Mouse (Mus musculus): ENCODE results near the gene Mast4. TPM values are rescaled to one million over a fixed set of nuclear protein-coding genes. Genes with fewer than 3 reads are reported as not detected.

Mast4 gene
- total and polyA plus RNA-seq, 3 experiments: 2.7 to 7.0 TPM; not detected in 1

DNA sequence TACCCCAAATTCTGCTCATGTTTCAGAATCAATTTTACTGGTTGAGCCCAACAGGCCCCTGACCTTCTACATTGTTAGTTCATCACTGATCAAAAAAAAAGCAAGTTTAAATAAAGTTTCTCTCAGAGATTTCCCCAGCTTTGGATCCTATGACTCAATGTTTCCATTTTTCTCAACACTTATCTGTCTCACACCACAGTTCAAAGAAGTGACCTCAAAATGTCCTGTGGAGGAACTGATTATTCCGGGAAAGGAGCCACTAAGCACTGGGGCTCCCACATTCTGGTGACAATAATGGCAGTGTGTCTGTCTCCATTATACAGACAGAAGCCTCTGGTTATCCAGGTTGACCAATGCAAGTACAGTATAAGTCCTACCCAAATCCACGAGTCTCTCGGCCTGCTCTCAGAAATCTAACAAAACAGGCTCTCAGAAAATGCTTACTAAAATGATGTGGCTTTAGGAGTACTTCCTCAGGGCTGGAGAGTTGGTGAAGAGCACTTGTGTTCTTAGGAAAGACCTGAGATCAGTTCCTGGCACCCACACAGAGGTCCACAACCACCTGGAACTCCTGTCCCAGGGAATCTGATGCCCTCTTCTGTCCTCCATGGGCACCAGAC is 319.1 kb downstream of the Mast4 start:
- Histone ChIP-seq H3K9me3 (replicated peaks; ENCODE audit: insufficient read depth, low read length) (no peaks in the 10 kb centered on the region), H3K36me3 (ENCODE audit: control insufficient read depth in 1 of 2, insufficient read depth in 2 of 2, low read length in 2 of 2) (no peaks in the 10 kb centered on the region), H3K4me1 (ENCODE audit: control insufficient read depth in 1 of 2, insufficient read depth in 2 of 2, low read length in 2 of 2) (no peaks in the 10 kb centered on the region), H3K27ac (ENCODE audit: control insufficient read depth, low read depth, low read length) (no peak overlapping the region), H3K9ac (ENCODE audit: control insufficient read depth, low read depth, low read length, poor library complexity, severe bottlenecking) (no peak overlapping the region), H3K4me3 (ENCODE audit: control insufficient read depth in 1 of 2, insufficient read depth in 1 of 2, low read depth in 2 of 2, low read length in 2 of 2) (no peak overlapping the region), H3K79me2 (ENCODE audit: control insufficient read depth, insufficient read depth, low read length, poor library complexity) (no peaks in the 10 kb centered on the region), H3K27me3 (ENCODE audit: control insufficient read depth in 1 of 2, insufficient read depth in 2 of 2, low read length in 2 of 2) (no peaks in the 10 kb centered on the region; a peak in 1 of 4 replicates)
- TF ChIP-seq POLR2A (IDR thresholded peaks at IDR 0.05; ENCODE audit: control insufficient read depth in 1 of 2, insufficient read depth in 1 of 2, low read depth in 1 of 2, low read length in 2 of 2, poor library complexity in 1 of 2) (no peak), MXI1 (IDR thresholded peaks at IDR 0.05; ENCODE audit: low read depth, low read length) (no peak), ZNF384 (IDR thresholded peaks at IDR 0.05; ENCODE audit: low read depth, low read length) (no peak), GATA1 (IDR thresholded peaks at IDR 0.05; ENCODE audit: low read depth, low read length) (no peak), MAFK (IDR thresholded peaks at IDR 0.05; ENCODE audit: borderline replicate concordance, low read depth, low read length) (no peak), ELF1 (IDR thresholded peaks at IDR 0.05; ENCODE audit: low read depth, low read length) (no peak), POLR2AphosphoS5 (IDR thresholded peaks at IDR 0.05; ENCODE audit: borderline replicate concordance, low read depth, low read length) (no peak), CHD1 (IDR thresholded peaks at IDR 0.05; ENCODE audit: low read depth, low read length) (no peak), MEF2A (IDR thresholded peaks at IDR 0.05; ENCODE audit: extremely low read depth, insufficient replicate concordance, low read depth, low read length, poor library complexity, severe bottlenecking) (no peak), RAD21 (IDR thresholded peaks at IDR 0.05; ENCODE audit: low read depth, low read length) (no peak), USF2 (IDR thresholded peaks at IDR 0.05; ENCODE audit: borderline replicate concordance in 1 of 2, insufficient read depth in 1 of 2, low read depth in 1 of 2, low read length in 2 of 2) (no peak), NRF1 (IDR thresholded peaks at IDR 0.05; ENCODE audit: insufficient read depth, low read depth, low read length, poor library complexity, severe bottlenecking) (no peak)
- DNase-seq (ENCODE audit: low read depth, low spot score): no peak

DNA sequence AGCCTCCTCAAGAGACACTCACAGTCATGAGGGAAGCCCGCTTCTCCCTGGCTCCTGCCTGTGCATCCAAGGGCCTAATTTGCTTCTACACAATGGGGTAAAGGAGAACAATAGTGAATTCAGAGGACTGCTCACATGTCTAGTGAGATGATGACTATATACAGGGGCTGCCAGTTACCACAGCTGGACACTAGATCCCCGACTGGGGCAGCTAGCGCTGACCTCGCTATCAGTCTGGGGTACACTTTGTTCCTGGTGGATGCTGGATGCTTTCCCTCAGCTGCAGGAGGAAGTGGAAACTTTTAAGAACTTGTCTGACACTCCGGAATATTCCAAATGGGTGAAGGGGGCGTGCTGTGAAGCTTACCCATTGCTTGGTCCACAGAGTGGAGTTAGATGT is 319.7 kb downstream of the Mast4 start:
- TF ChIP-seq NRF1 (IDR thresholded peaks at IDR 0.05; ENCODE audit: insufficient read depth, low read depth, low read length, poor library complexity, severe bottlenecking) (no peak), MYC (IDR thresholded peaks at IDR 0.05; ENCODE audit: low read depth, low read length) (no peak), TCF12 (IDR thresholded peaks at IDR 0.05; ENCODE audit: low read depth, low read length) (no peak), CHD2 (IDR thresholded peaks at IDR 0.05; ENCODE audit: low read length) (no peak), NELFE (IDR thresholded peaks at IDR 0.05; ENCODE audit: low read depth, low read length) (no peak), ZNF384 (IDR thresholded peaks at IDR 0.05; ENCODE audit: low read depth, low read length) (no peak), KAT2A (conservative IDR thresholded peaks at IDR 0.05; ENCODE audit: low read depth, low read length) (no peak), MEF2A (IDR thresholded peaks at IDR 0.05; ENCODE audit: extremely low read depth, insufficient replicate concordance, low read depth, low read length, poor library complexity, severe bottlenecking) (no peak), BHLHE40 (IDR thresholded peaks at IDR 0.05; ENCODE audit: borderline replicate concordance, low read depth, low read length) (no peak), GABPA (IDR thresholded peaks at IDR 0.05; ENCODE audit: low read depth, low read length) (no peak), E2F4 (IDR thresholded peaks at IDR 0.05; ENCODE audit: borderline replicate concordance, low read depth, low read length) (no peak), ZKSCAN1 (IDR thresholded peaks at IDR 0.05; ENCODE audit: low read depth, low read length) (no peak), POLR2AphosphoS2 (IDR thresholded peaks at IDR 0.05; ENCODE audit: low read length) (no peak), USF1 (IDR thresholded peaks at IDR 0.05; ENCODE audit: low read depth, low read length) (no peak), MAX (IDR thresholded peaks at IDR 0.05; ENCODE audit: low read length) (no peak), CTCF (IDR thresholded peaks at IDR 0.05 in 2 of 3, conservative IDR thresholded peaks at IDR 0.05 in 1 of 3; ENCODE audit: control insufficient read depth in 1 of 3, insufficient read depth in 1 of 3, low read depth in 2 of 3, low read length in 3 of 3, poor library complexity in 1 of 3, severe bottlenecking in 1 of 3) (no peak), MXI1 (IDR thresholded peaks at IDR 0.05; ENCODE audit: low read depth, low read length) (no peak), SMC3 (IDR thresholded peaks at IDR 0.05; ENCODE audit: low read depth, low read length) (no peak), USF2 (IDR thresholded peaks at IDR 0.05; ENCODE audit: borderline replicate concordance in 1 of 2, insufficient read depth in 1 of 2, low read depth in 1 of 2, low read length in 2 of 2) (no peak), MYB (IDR thresholded peaks at IDR 0.05; ENCODE audit: low read depth, low read length) (no peak)
- H3K4me1 ChIP-seq (ENCODE audit: control insufficient read depth in 1 of 2, insufficient read depth in 2 of 2, low read length in 2 of 2): no peaks in the 10 kb centered on the region
- no peaks in the 10 kb centered on the region for H3K79me2 ChIP-seq (ENCODE audit: control insufficient read depth, insufficient read depth, low read length, poor library complexity)
- no peak for DNase-seq (ENCODE audit: low read depth, low spot score)
- H3K36me3 ChIP-seq (ENCODE audit: control insufficient read depth in 1 of 2, insufficient read depth in 2 of 2, low read length in 2 of 2): no peaks in the 10 kb centered on the region
- no peak overlapping the region for H3K4me3 ChIP-seq (ENCODE audit: control insufficient read depth in 1 of 2, insufficient read depth in 1 of 2, low read depth in 2 of 2, low read length in 2 of 2)
- H3K9me3 ChIP-seq (replicated peaks; ENCODE audit: insufficient read depth, low read length): no peaks in the 10 kb centered on the region
- H3K27ac ChIP-seq (ENCODE audit: control insufficient read depth, low read depth, low read length): no peak overlapping the region
- no peak overlapping the region for H3K9ac ChIP-seq (ENCODE audit: control insufficient read depth, low read depth, low read length, poor library complexity, severe bottlenecking)
- no peaks in the 10 kb centered on the region; a peak in 1 of 4 replicates for H3K27me3 ChIP-seq (ENCODE audit: control insufficient read depth in 1 of 2, insufficient read depth in 2 of 2, low read length in 2 of 2)

All from MEL (cell line).